Mouse (Mus musculus) hindbrain, postnatal 0 days (tissue): Measurements from ENCODE around the gene Xpa. TPM values are rescaled to one million over a fixed set of nuclear protein-coding genes. Genes with fewer than 3 reads are reported as not detected.
A peak's percentile ranks its signal among the peaks of the same experiment; 100 is the strongest.

Experiments
- ATAC-seq: fragments of 200-750 bp; cut with Nextera tagmentation; 2 replicates; pipeline ENCODE4 v1.8.0; 2017; ENCODE audit warnings: mild to moderate bottlenecking, moderate TSS enrichment, moderate library complexity
- DNase-seq: peaks from one replicate; pipeline ENCODE4 v3.0.0-alpha.2; 2015; ENCODE audit warnings: low spot score
- H3K27ac ChIP-seq: fragments of 300-500 bp; sonication (generic); 2 replicates; pipeline ENCODE4 v1.5.1; 2014; ENCODE audit warnings: mild to moderate bottlenecking
- H3K27me3 ChIP-seq: fragments of 300-500 bp; sonication (generic); 2 replicates; pipeline ENCODE4 v1.6.1; 2014; ENCODE audit warnings: low read length, mixed read lengths; ENCODE audit not compliant: insufficient read depth
- H3K36me3 ChIP-seq: fragments of 300-500 bp; sonication (generic); 2 replicates; pipeline ENCODE4 v1.6.1; 2014; ENCODE audit warnings: low read length, mixed read lengths; ENCODE audit not compliant: insufficient read depth
- H3K4me1 ChIP-seq: fragments of 300-500 bp; sonication (generic); 2 replicates; pipeline ENCODE4 v1.6.1; 2014; ENCODE audit warnings: antibody characterized with exemption, low read length, mixed read lengths; ENCODE audit not compliant: insufficient read depth
- H3K4me2 ChIP-seq: fragments of 300-500 bp; sonication (generic); 2 replicates; pipeline ENCODE4 v1.6.1; 2014; ENCODE audit warnings: low read depth, mild to moderate bottlenecking, low read length, moderate library complexity, mixed read lengths
- H3K4me3 ChIP-seq: fragments of 300-500 bp; sonication (generic); 2 replicates; pipeline ENCODE4 v1.5.1; 2014; ENCODE audit warnings: low read length
- H3K9ac ChIP-seq: fragments of 300-500 bp; sonication (generic); replicated peaks from 2 replicates; pipeline ENCODE4 v1.6.1; 2014; ENCODE audit warnings: mild to moderate bottlenecking, low read length, moderate library complexity, mixed read lengths
- H3K9me3 ChIP-seq: fragments of 300-500 bp; sonication (generic); 2 replicates; pipeline ENCODE4 v1.6.1; 2016; ENCODE audit warnings: low read length, mixed read lengths
- CTCF ChIP-seq: IDR thresholded peaks from 2 replicates; pipeline ENCODE4 v1.5.1; 2016; ENCODE audit warnings: antibody characterized with exemption, control low read depth, low read depth
- WGBS: fragments of 180-500 bp; shearing (Covaris S2); extraction: QIAGEN DNeasy Blood & Tissue Kit; methylation state at CpG from one replicate; pipeline ENCODE4 v1.1.7; 2014; 5-methylcytosine and 5-hydroxymethylcytosine counted together
- polyA plus RNA-seq: library from polyadenylated mRNA; unstranded; fragments of >200 nt; fragmentation: Nextera tagmentation; extraction: Ambion mirVana; gene quantifications from 2 replicates; pipeline ENCODE4 v1.2.1, GENCODE M21; 2015
- total RNA-seq: library from RNA; depleted of rRNA; stranded (reverse); fragments of >200 nt; gene quantifications from 2 replicates; pipeline ENCODE4 v1.2.3, GENCODE M21; 2014

The Xpa gene
- total and polyA plus RNA-seq, 2 experiments from 2014 or later: 18.9 to 35.9 TPM

DNA sequence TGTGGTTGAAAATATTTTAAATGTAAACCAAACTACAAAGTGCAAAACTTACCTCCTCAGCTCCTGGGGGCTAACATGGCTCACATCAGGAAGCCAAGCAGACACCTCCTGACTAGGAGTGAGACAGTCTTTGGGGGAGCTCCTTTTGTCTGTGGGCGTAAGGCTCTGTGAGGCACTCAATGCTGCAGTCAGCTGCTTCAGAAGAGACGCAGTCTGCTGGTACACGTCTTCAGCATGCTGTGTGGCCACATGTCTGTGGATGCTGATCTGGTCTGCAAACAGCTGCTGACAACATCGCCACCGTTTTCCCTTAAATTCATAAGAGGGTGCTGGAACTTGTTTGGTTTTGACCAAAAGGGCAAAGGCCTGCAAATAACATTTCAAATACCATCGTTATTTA is 64.3 kb downstream of the Xpa start:
- H3K4me2 ChIP-seq: no peak overlapping the region
- H3K9me3 ChIP-seq: no peaks in the 10 kb centered on the region
- H3K4me1 ChIP-seq: no peaks in the 10 kb centered on the region
- 85% methylated on average over 6 of the region's 6 CpGs for WGBS
- H3K27ac ChIP-seq: no peak overlapping the region
- no peaks in the 10 kb centered on the region for H3K27me3 ChIP-seq
- ATAC-seq (no peak), DNase-seq (no peak)
- no peak for TF ChIP-seq CTCF
- H3K36me3 ChIP-seq: peaks cover 29% of the 10 kb centered on the region
- H3K9ac ChIP-seq: no peak overlapping the region
- H3K4me3 ChIP-seq: no peak overlapping the region

DNA sequence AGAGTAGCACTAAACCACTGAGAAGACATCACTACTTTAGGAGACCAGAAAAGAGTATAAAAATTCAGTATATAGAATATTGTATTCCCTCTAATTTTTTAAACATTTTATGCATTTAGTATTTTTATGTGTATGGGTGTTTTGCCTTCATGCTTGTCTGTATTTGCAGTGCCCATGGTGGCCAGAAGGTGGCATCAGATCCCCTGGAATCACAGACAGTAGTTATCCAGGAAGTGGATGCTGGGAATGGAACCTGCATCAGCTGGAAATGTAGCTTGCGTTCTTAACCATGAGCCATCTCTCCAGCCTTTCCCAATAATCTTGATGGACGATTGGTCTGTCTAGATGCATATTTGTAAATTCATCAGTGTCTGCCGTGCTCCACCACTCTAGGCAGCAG is 65.9 kb downstream of the Xpa start:
- DNase-seq (peak; percentile 69), ATAC-seq (0 out of 2 replicates have a peak, but pooled peaks have one; percentile 37)
- Histone ChIP-seq H3K4me1 (no peaks in the 10 kb centered on the region), H3K4me2 (no peak overlapping the region), H3K9ac (no peak overlapping the region), H3K27me3 (no peaks in the 10 kb centered on the region), H3K36me3 (peaks cover 38% of the 10 kb centered on the region), H3K4me3 (no peak overlapping the region), H3K9me3 (no peaks in the 10 kb centered on the region), H3K27ac (no peak overlapping the region)
- TF ChIP-seq CTCF: peak; percentile 77
- WGBS: 70% methylated on average over 3 of the region's 3 CpGs

DNA sequence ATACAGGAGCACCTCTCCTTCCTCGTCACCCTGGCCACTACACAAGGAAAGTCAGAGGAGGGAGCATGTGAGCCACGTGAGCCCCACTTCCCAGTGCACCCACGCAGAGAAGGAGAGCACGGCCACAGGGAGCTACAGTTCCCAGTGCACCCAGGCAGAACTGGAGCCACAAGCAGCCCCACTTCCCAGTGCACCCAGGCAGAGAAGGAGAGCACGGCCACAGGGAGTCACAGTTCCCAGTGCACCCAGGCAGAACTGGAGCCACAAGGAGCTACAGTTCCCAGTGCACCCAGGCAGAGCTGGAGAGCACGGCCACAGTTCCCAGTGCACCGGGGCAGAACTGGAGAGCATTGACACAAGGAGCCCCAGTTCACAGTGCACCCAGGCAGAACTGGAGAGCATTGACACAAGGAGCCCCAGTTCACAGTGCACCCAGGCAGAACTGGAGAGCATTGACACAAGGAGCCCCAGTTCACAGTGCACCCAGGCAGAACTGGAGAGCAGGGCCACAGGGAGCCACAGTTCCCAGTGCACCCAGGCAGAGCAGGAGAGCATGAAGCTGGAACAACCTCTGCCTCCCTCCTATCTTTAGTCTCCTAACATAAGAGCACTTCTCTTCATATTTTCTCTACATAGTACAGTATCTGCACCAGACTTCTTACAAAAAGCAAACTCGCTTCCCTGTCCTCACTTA is 66.7 kb downstream of the Xpa start:
- Histone ChIP-seq H3K4me3 (no peak overlapping the region), H3K27me3 (no peaks in the 10 kb centered on the region), H3K36me3 (peaks cover 44% of the 10 kb centered on the region), H3K4me2 (no peak overlapping the region), H3K9me3 (no peaks in the 10 kb centered on the region), H3K27ac (no peak overlapping the region), H3K4me1 (no peaks in the 10 kb centered on the region), H3K9ac (no peak overlapping the region)
- DNase-seq (no peak), ATAC-seq (no peak)
- no peak for TF ChIP-seq CTCF
- 76% methylated on average over 8 of the region's 8 CpGs for WGBS

DNA sequence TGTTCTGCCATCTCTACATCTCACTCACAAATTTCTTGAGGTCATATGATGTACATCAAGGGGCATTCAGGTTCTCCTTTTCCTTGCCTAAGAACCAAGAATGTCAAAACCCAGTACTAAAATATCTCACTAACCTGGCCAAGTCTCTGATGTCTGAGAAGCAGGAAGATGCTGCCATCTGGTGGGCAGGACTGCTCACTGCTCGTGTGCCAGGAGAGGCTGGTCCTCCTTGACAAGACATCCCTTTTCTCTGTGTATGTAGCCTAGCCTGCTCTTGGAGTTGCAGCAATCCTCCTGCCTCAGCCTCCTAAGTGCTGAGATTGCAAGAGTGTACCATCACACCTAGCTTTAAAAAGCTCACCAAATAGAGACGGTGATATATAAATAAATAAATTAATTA is 69.6 kb downstream of the Xpa start:
- peaks cover 51% of the 10 kb centered on the region for H3K36me3 ChIP-seq
- H3K27me3 ChIP-seq: no peaks in the 10 kb centered on the region
- WGBS: 45% methylated on average over 2 of the region's 2 CpGs
- ATAC-seq (peak; percentile 74), DNase-seq (peak; percentile 89)
- peak; percentile 98 for TF ChIP-seq CTCF
- H3K4me1 ChIP-seq: no peaks in the 10 kb centered on the region
- no peak overlapping the region for H3K27ac ChIP-seq
- no peak overlapping the region for H3K4me3 ChIP-seq
- no peaks in the 10 kb centered on the region for H3K9me3 ChIP-seq
- H3K9ac ChIP-seq: no peak overlapping the region
- H3K4me2 ChIP-seq: no peak overlapping the region

DNA sequence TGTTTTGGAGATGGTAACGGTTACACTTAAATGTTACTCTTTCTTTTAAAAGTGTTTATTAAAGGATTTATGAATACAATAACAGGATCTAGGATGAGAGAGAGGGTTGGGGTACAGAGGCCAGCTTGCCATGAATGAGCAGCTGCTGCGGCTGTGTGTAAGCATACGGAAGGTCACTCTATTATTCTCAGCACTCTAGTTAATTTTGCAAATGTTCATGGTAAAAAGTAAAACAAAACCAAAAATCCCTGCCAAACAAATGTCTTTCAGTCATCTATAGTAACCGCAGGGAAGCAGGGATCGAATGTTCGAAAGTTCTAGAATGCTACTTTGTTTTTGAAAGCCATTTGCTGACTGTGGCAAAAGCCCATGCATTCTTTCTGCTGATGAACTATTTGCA is 72.8 kb downstream of the Xpa start:
- no peak for TF ChIP-seq CTCF
- Histone ChIP-seq H3K4me2 (no peak overlapping the region), H3K9ac (no peak overlapping the region), H3K4me3 (no peak overlapping the region), H3K36me3 (peaks cover 61% of the 10 kb centered on the region), H3K9me3 (no peaks in the 10 kb centered on the region), H3K27me3 (no peaks in the 10 kb centered on the region), H3K4me1 (no peaks in the 10 kb centered on the region), H3K27ac (no peak overlapping the region)
- ATAC-seq: no peak
- DNase-seq: no peak
- 88% methylated on average over 6 of the region's 6 CpGs for WGBS

DNA sequence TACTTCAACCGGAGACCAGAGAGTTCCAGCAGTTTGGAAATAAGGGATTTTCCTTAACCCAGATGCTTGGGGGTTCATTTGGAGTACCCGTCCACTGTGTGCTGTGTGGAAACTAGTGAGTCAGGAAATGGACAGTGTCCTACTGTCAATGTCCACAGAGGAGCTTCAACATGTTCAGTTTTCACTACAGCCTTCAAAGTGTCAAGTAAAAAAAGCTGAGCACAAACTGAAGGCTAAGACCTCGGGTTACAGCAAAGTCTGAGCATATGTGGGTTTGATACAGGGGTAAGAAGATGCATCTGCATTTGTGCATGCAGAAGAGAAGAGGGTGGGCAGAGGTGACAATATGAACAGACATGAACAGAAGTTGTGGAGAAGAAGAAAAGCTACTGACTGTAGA is 75.3 kb downstream of the Xpa start:
- Histone ChIP-seq H3K9ac (no peak overlapping the region), H3K36me3 (peaks cover 74% of the 10 kb centered on the region), H3K4me2 (no peak overlapping the region), H3K27me3 (no peaks in the 10 kb centered on the region), H3K27ac (no peak overlapping the region), H3K4me3 (no peak overlapping the region), H3K9me3 (no peaks in the 10 kb centered on the region), H3K4me1 (no peaks in the 10 kb centered on the region)
- no peak for ATAC-seq
- no peak for TF ChIP-seq CTCF
- DNase-seq: no peak
- 89% methylated on average over 3 of the region's 3 CpGs for WGBS

DNA sequence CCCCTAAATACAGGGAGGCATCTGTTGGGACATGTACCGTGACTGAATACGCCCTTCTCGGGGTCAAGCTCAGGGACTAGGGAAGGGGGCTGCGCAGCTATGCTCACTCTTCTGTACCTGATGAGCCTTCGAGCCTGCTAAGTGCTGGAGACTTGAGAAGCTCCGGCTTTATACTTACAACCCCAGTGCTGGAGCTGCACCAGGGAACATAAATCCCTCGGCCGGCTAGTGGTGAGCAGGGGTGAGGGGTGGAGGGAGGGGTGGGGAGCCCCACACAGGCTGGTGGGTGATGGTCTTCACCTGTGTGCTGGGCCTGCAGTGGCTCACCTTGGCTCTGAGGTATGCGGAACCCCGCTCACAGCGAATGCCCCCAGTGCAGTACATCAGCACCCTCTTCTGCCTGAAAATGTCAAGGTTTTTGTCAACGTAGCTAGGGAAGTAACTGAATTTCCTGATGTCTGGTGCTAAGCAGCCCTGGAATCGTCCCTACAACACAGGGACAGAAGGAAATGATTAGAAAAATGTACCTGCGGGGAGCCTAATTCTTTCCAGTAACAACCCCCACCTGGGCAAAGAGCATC is 76.5 kb downstream of the Xpa start:
- ATAC-seq (no peak), DNase-seq (no peak)
- Histone ChIP-seq H3K4me1 (no peaks in the 10 kb centered on the region), H3K9me3 (no peaks in the 10 kb centered on the region), H3K27me3 (no peaks in the 10 kb centered on the region), H3K9ac (no peak overlapping the region), H3K27ac (no peak overlapping the region), H3K36me3 (peaks cover 71% of the 10 kb centered on the region), H3K4me2 (no peak overlapping the region), H3K4me3 (no peak overlapping the region)
- TF ChIP-seq CTCF: peak; percentile 32
- 94% methylated on average over 14 of the region's 14 CpGs for WGBS
